Mouse (Mus musculus) erythroid progenitor cell, adult 5-6 weeks (primary cell): ENCODE data around the gene Cxcl1. TPM values are rescaled to one million over a fixed set of nuclear protein-coding genes. Genes with fewer than 3 reads are reported as not detected.
"Not testable (repeated sequence)": the region's sequence is repeated elsewhere in the genome, so short reads cannot be mapped to it uniquely, and the experiment has no call there.

ENCODE experiments used
- ATAC-seq: replicated peaks from 2 replicates; pipeline ENCODE4 v1.8.0; 2016; ENCODE audit warnings: moderate number of reproducible peaks, mild to moderate bottlenecking, moderate TSS enrichment, inconsistent platforms; ENCODE audit not compliant: poor library complexity, low FRiP score, severe bottlenecking
- total RNA-seq, 2 experiments: library from RNA; stranded (forward) in 1 of 2; stranded (reverse) in 1 of 2; fragments of 150-400 nt in 1 of 2; fragments of 186-747, 209-891 nt in 1 of 2; gene quantifications; 2 replicates each; pipeline versions ENCODE4 v1.2.3 to v1.2.4; 2015 to 2017; ENCODE audit warnings: low replicate concordance in 2 of 2

The Cxcl1 gene
- total RNA-seq (2015; ENCODE audit: low replicate concordance) (not detected in 2 replicates), total RNA-seq (2017; ENCODE audit: low replicate concordance) (not detected in 2 replicates)

DNA sequence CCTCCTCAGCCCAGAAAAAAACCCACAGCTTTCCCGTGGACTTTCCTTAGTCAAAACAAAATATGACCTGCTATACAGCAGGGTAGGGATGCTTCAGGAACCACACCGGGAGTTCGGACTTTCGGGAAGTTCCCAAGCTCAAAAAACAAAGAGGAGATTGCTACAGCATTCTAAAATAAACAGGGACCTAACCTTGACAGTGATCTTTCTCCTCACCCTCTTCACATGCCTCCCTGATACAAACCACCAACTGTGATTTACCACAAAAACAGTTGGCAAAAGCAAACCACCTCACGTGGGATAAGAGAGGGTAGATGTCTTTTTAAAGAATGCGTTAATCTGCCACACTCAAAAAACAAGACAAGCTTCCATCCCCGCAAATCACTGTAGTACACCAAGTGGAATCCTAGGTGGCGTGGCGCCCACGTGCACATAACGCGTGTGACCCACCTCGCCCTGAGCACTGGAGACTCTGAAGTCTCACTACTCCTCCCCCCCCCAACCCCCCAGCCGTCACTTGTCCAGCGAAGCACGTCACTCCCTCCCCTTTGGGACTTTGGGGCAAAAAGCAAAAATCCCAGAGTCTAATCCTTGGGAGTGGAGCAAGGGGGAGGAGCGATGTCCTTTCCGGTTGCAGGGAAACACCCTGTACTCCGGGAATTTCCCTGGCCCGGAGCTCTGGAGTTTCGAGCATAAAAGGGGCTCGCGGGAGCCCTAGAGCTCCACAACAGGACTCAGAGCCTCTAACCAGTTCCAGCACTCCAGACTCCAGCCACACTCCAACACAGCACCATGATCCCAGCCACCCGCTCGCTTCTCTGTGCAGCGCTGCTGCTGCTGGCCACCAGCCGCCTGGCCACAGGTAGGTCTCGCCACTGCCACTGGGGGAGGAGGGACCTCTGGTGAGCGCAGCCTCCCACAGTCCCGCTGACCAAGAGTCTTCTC lies at the start of gene Cxcl1:
Gene Cxcl1 (plus strand): TSS at position 723 of the 945 bp plus-strand sequence.
- ATAC-seq, result no peak

DNA sequence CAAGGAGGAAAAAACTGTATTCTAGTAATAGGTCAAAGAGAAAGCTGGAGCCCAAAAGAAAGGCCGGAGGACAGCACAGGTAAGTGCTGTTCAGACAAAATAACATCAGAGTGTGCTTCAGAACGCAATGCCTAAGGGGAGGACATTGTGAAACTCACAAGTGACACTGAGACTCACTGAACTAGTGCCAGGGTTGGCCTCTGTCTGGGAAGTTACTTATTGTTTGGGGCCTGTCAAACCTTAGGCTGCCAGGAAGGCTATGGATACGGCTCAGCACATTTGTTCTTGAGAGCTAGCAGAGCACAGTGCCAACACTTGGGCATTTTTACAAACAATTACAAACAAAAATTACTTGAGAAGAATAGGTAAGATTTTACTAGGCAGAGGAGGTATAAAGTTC lies 47.1 kb upstream of the Cxcl1 start:
- no peak for ATAC-seq

DNA sequence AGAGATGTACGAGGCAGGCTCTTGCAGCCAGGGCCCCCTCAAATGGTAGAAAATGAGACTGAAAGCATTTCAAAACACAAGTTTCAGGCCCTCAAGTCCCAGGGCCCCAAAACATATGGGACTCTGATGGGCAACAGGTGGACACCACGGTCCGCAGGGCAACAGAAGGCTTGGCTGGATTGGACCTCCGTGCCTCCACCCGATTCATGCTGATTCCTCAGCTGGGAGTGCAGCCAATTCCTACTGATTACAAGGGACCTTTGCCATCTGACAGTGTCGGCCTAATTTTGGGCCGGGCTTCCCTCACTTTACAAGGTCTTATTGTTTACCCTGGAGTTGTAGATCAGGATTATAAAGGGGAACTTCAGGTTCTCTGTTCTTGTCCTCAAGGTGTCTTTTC lies 40.9 kb upstream of the Cxcl1 start:
- ATAC-seq, result not testable (repeated sequence)

DNA sequence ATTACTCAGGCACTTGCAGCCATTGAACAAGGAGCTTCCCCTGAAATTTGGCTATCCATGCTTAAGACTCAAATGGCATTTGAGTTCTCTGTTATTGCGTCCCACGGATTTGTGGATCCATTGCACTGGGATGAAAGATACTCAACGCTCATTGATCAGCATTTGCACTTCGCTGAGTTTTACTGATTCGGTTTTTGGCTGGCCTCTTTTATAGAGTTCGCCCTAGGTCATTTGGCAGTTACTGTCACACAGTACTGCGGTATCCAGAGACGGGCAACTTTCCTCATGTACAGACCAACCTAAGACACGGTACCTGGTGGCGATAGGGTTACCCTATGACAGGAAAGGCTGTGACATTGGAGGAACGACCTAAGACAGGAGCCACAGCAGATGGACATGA lies 39.6 kb upstream of the Cxcl1 start:
- not testable (repeated sequence) for ATAC-seq

DNA sequence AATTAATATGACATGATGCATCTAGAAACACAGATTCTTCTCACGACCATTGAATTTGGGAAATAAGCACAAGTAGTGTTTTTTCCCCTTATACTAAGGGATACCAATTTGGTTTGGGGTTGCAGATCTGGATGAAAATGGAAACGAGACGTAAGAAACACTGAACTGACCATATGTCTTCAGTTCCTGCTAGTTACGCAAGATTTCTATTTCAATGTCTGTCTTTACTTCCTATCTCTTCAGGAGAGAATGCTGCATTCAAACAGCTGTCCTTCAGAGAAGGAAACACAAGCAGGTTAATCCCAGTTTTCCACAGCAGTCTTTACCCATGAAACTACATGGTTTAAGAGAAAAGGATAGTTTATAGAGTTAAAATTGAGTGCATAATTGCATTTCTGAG lies 37.8 kb upstream of the Cxcl1 start:
- ATAC-seq, result no peak

DNA sequence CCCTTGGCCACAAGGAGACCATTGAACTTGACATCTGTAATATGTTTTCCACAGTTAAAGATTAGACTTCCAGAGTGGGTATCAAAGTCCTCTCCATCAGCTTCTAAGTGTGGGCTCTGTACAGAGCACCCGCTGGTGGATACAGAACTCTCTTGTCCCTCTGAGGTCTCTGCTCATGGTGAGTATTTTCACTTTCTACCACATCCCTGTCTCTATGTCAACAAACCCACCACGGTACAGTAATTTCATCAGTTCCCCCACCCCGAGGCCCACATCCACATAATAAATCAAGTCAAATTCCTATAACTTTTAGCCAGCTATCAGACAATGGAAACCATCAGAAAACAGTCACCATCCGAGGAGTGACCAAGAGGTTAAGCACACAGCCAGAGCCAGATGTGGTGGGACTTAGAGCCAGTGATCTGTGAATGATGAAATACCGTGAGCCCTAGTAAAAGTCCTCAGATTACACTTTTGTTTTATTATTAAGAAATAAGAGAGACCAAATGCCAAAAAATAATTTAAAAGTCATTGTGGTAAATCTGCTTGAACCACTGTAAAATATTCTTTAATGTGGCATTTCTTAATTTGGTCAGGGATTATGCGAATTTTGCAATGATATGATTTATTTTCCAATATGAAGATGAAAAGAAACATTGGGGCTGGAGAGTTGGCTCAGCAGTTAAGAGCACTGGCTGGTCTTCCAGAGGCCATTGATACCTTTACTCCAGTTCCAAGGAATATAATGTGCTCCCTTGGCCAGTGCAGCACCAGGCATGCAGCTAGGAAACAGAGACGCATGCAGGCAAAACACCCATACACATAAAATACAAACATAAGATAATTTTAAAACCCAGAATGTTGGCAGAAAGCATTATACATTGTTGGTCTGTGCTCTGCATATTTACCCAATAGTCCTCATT lies 35.5 kb upstream of the Cxcl1 start:
- no peak for ATAC-seq

DNA sequence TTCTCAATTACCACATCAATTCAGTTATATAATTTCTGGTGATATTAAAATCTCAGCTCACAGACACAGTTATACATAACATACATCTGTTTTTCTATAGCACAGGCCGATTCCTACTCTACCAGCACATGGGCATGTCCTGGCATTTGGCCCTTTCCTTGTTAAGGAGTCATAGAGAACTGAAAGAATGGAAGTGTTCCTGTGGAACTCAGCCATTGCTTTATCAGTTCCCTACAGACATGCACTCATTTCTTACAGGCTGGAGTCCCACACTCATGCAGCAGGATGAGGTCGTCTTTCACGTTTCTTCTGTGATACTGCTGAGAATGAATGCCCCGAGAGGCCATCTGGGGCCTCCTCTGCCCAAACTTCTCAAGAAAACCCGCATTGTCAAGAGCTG lies 33.6 kb upstream of the Cxcl1 start:
- ATAC-seq, result no peak

DNA sequence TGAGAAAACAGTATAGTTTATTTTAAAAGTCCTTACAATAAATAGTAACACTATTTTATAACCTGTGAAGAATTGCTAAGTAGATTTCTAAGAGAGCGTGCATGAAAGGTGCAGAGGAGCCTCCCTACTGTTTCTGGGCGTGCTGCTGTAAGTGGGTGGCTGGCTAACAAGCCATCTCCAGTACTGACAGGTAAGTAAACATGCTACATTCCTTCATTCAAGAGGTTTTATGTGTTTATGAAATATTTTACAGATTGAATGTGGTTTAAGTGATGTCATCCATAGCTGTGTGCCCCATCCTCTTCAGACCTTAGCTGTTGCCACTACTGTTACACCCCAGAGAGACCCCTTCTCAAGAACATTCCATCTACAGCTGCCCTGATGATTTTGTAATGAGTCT lies 32.6 kb upstream of the Cxcl1 start:
- ATAC-seq, result no peak

DNA sequence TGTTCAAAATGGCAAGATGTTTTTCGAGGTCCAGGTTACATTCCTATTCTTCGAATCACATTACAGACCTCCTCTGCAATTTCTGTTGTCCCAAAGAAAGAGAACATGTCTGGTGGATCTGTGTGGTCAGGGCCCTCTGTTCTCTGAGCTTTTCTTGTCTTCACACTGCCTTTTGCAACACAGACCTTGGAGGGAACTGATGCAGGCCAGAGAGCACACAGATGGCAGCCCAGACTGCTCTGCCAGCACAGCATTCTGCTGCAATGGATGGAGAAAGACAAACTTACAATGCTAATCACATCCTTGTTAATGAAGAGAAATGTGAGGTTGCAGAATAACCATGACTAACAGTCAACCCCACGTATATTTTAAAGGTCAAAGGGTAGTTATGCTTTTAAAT lies 32.0 kb upstream of the Cxcl1 start:
- no peak for ATAC-seq

DNA sequence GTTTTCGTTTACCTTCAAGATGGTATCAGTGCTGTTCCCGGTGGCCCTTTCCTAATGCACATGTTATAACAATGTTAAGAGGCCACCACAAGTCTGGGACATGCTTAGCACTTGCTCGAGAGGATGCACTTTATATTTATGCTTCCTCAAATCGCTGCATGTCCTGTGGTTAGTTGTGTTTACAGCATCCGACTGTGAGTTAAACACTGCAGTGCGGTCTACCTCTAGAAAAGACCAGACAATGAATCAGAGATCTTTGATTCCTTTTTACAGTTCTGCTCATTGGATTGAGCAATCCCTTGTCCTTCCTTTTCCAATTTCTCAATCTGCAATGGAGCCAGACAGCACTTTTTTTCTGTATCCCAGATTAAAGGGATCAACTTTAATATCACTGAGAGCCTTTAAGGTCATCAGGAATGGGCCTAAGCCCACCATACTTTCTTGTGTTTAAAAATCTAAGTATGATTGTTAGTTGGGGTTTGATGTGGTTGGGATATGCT lies 29.1 kb upstream of the Cxcl1 start:
- no peak for ATAC-seq

DNA sequence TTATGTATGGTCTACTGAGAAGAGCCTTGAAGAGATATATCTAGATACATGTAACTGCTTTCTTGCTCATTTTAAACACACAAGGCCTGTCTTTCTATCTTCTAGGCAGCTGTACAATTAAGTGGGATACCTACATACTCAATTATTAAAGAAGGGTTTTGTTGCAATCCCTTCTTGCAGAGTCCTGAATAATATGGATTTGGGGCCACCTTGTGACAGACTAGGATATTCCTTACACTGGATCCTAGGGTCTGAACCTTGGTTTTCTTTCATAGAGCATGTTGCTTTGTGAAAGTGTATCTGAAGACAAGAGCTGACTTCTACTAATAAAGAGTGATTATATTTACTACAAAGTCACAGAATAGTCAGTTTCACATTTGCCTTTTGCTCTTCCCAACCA lies 24.3 kb upstream of the Cxcl1 start:
- no peak for ATAC-seq

DNA sequence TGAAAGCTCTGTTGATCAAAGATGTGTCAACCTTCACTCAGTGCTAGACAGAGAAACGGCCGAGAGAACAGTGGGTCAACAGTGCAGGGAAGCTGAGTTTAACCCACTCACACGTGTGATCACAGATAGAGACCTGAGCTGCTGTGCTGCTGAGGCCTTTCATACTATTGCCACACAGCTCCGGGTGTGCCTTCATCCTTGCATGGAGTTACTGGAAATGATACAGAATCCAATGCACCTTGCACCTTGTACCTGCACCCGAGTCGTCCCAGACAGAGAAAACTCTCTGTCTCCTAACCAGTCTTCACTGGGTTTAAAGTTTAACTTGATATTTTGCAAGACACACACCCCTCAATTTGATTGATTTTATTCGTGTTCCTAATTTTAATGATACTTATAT lies 18.7 kb upstream of the Cxcl1 start:
- no peak for ATAC-seq

DNA sequence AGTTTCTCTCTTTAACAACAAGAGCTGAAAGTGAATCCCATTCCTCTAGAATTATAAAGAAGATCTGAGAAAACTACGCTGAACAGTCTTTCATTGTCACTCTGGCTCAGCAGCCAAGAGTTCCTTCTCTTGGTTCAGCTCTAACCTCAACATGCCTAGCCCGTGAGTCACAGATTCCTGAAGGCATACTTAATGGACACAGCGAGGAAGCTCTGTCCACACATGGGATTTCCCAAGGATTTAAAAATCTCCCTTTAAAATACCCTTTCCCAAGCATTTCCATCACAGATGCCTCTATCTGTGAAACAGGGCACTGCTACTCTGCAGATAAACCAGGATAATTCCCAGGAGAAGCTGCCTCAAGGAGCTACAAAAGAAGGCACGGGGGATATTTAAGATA lies 15.0 kb upstream of the Cxcl1 start:
- ATAC-seq, result no peak

DNA sequence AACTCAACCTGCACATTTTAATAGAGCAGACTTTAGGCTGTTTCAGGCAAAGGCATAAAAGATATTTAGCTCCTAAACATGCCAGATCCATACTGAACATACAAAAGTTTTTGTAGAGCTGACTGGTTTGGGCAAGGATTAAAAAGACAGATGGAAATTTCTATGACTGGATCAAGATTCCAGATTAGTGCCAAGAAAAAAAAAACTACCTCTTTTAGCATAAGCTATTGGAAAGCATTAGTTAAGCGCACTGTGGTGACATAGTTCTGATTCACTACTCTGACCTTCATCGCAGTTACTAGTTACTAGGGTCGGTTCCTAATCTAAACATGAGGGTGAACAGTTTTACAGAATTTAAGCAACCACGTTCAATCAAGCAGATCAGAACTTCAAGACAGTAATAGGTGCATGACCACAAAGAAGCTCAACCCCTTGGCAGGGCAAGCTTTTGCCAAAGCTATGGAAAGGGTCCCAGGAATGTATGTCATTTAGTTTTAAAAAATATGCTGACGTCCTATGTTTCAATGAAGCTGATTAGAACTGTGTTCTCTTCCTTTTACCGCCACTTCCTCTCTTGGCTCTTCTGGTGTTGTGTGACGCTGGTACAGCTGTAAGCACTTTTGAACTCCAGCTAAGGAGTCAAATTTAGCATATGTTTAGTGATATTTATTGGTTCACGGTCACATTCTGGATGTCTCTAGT lies 14.4 kb upstream of the Cxcl1 start:
- no peak for ATAC-seq

DNA sequence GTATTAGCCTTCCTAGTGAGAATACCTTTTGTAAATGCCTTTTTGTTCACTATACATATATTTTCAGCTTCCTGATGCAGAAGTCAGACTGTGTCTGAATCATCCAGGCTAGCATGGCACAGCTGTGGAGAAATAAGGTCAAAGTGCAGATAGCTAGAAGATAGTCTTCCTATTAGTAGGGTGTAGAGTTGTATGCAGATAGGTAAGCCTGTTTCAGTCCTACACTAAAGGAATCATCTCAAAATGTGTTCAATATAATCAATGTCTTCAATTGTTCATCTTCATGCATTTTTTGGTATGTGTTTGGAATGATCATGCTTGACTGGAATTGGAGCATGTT lies 13.9 kb upstream of the Cxcl1 start:
- ATAC-seq, result no peak

DNA sequence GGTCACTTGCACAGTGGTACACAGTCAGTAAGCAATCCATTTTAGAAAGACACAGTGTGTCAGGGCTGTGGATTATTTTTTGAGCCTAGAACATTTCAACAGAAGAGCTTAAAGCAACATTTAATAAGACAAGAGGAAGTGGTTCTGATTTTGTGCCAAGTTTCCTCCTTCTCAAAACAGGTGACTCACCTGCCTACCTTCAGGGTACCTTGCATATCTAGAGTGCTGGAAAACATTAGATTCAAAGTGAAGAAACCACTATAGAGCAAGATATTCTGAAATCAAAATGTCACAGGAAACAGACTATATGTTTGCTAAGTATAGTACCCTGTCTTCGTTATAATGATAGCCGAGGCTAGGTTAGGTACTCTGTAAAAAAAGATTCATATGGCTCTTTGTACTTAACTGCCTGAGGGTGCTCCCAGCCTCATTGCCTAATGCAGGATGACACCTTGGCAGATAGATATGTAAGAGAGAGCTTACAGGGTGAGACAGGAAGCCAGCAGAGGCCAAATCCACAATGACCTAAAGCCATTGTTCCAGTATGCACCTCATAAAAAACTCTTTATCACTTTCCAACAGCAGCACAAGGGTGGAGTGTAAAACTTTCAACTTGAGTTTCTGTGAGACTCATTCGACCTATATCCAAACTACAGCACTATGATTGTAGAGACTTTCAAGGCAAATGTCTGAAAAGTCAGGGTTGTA lies 11.6 kb upstream of the Cxcl1 start:
- ATAC-seq, result no peak

DNA sequence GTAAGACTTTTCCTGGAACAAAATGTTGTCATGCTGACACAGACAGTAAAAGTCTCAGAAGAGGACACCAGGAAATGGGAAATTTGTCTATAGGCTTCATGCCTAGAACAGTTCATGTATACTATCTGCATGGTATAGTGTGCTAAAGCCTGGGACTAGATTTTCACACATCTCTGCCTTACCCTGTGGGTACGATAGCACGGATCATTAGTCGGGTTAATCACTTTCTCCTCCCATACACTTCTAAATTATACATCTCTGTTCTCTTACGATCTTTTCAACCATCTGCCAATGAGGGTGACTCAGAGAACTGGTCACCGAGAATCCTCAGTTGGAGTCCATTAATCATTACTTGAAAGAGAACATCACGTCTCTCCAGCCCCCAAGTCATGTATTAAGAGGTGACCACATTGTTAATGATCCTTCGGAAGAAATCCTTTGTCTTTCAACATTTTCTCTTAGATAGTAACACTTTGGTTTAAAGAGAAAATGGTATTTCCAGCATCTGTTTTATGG lies 10.6 kb upstream of the Cxcl1 start:
- ATAC-seq, result no peak

DNA sequence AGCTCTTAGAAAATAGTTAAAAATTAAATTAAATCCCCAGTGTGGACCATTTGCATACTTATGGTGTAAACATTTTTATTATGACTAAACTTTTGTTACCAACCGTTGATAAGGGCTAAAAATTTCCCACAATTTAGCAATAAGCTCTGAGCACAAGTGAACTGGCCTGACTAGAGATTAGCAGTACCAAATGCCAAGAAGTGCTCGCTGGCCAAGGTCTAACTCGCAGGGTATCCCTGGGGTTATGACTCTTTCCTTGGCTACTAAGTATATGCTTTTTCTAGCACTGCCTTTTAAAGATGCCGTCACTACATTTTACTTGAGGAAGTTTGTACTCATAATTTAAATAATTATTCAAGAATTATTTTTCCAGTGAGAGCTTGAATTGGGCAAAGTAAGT lies 10.0 kb upstream of the Cxcl1 start:
- no peak for ATAC-seq

DNA sequence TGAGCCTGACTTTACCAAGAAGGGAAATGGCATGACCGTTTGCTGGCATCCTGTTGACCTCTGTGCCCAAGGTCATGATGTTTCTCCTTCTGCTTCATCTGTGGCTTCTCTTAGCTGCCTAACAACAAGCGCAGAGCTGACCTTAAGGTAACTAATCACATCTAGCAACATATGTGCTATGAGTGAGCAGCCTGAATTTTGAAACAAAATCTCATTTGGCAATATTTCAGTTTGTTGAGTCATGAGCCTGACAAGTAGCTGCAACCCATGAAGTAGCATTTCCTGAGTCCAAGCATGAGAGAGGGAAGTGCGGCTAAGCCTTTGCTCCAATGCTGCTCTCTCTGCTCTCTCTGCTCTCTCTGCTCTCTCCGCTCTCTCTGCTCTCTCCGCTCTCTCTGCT lies 9.4 kb upstream of the Cxcl1 start:
- ATAC-seq, result no peak
